In genomic region chr3:96601941-96602703, GRCm38 (mm10) we compare ENCODE assay signal across 9 mouse cellular contexts. TPM values are rescaled to one million over a fixed set of nuclear protein-coding genes. Genes with fewer than 3 reads are reported as not detected.
A peak's percentile ranks its signal among the peaks of the same experiment; 100 is the strongest.
DNase-seq lines count a peak whose midpoint lies in the region; ATAC-seq lines count a peak whose summit lies in the region.
"Had no signal": no experiment of that assay in that cellular context is flagged by ENCODE, and none has a peak within 500 bp of the region (broad histone marks: within the 10 kb centered on the region; RNA-seq: fewer than 3 reads in every experiment).

No protein-coding gene starts in this region.

- H3K9me3 ChIP-seq in forebrain, embryonic 16.5 days (ENCODE audit: control insufficient read depth, low read length): no peaks in the 10 kb centered on the region
- H3K9me3 ChIP-seq in intestine, embryonic 16.5 days (ENCODE audit: control insufficient read depth, low read length): no peaks in the 10 kb centered on the region

- DNase-seq in adrenal gland, adult 2 months: peak; percentile 74
- DNase-seq in adrenal gland, postnatal 4 days (ENCODE audit: low spot score in 2 of 2): no peak
- peak; percentile 73 for DNase-seq in adrenal gland, postnatal 14 days
- DNase-seq in lung, postnatal 36 days: peak; percentile 40
- DNase-seq in testis, postnatal 10 days (ENCODE audit: low spot score): peak; percentile 59

- H3K9ac ChIP-seq in forebrain, embryonic 16.5 days (replicated peaks; ENCODE audit: low read depth, low read length): peak overlapping the region; percentile 87
- H3K9ac ChIP-seq in intestine, embryonic 16.5 days (ENCODE audit: low read depth, low read length): peak overlapping the region; percentile 78

- peak overlapping the region; percentile 62 for H3K4me2 ChIP-seq in forebrain, embryonic 16.5 days (ENCODE audit: low read length)
- H3K4me2 ChIP-seq in intestine, embryonic 16.5 days (ENCODE audit: low read depth, low read length): peak overlapping the region; percentile 72

- ATAC-seq in forebrain, embryonic 16.5 days: no peak
- ATAC-seq in intestine, embryonic 16.5 days: no peak
- ATAC-seq in CD4-positive, CD25-positive, alpha-beta regulatory T cell, adult 4 months: no peak

- 6% methylated on average over 10 of the region's 10 CpGs for WGBS in forebrain, embryonic 16.5 days
- 29% methylated on average over 10 of the region's 10 CpGs for WGBS in intestine, embryonic 16.5 days

- H3K27ac ChIP-seq in forebrain, embryonic 16.5 days (ENCODE audit: low read length): peak overlapping the region; percentile 96
- H3K27ac ChIP-seq in intestine, embryonic 16.5 days (ENCODE audit: low read length): peak overlapping the region; percentile 95

- peaks cover 59% of the 10 kb centered on the region for H3K4me1 ChIP-seq in forebrain, embryonic 16.5 days (replicated peaks; ENCODE audit: control insufficient read depth, insufficient read depth, low read length)
- peaks cover 22% of the 10 kb centered on the region for H3K4me1 ChIP-seq in intestine, embryonic 16.5 days (ENCODE audit: control insufficient read depth, insufficient read depth, low read length)

- H3K4me3 ChIP-seq in forebrain, embryonic 16.5 days (replicated peaks; ENCODE audit: low read length): peak overlapping the region; percentile 81
- peak overlapping the region; percentile 66 for H3K4me3 ChIP-seq in intestine, embryonic 16.5 days (ENCODE audit: low read length)

- H3K36me3 ChIP-seq in forebrain, embryonic 16.5 days (ENCODE audit: control insufficient read depth, insufficient read depth): no peaks in the 10 kb centered on the region
- H3K36me3 ChIP-seq in intestine, embryonic 16.5 days (ENCODE audit: control insufficient read depth, insufficient read depth, low read length): no peaks in the 10 kb centered on the region

- H3K27me3 ChIP-seq in forebrain, embryonic 16.5 days (replicated peaks; ENCODE audit: control insufficient read depth, insufficient read depth, low read length): no peaks in the 10 kb centered on the region
- H3K27me3 ChIP-seq in intestine, embryonic 16.5 days (replicated peaks; ENCODE audit: control insufficient read depth, insufficient read depth, low read length): peaks cover 16% of the 10 kb centered on the region

RNA-seq across cellular contexts. Expression of gene Lix1l, which starts 1.2 kb away (rescaled TPM):
- total RNA-seq in adrenal gland, adult 2 months (2021): 10 to 100 TPM; 31.2 to 46.4 TPM
- 17.6 and 21.1 TPM in 2 replicates for polyA plus RNA-seq in adrenal gland, adult 2 months (2012; rRNA removed)
- 10 to 100 TPM; 66.3 to 69.1 TPM for total RNA-seq in adrenal gland, postnatal 4 days (2021)
- total RNA-seq in adrenal gland, postnatal 14 days (2021): 29.1 and 29.6 TPM in 2 replicates
- 6.3 and 7.5 TPM in 2 replicates for polyA plus RNA-seq in forebrain, embryonic 16.5 days (2015; fragmentation: Nextera tagmentation; extraction: Ambion mirVana)
- polyA plus RNA-seq in intestine, embryonic 16.5 days (2015; fragmentation: Nextera tagmentation; extraction: Ambion mirVana): 4.8 TPM in 2 replicates
- under 1 TPM; 0.41 to 0.77 TPM for polyA plus RNA-seq in CD4-positive, CD25-positive, alpha-beta regulatory T cell, adult 4 months (2017; shearing (Covaris generic))

RNA-seq across cellular contexts. Expression of gene Ankrd34a, which starts 5.7 kb away (rescaled TPM):
- total RNA-seq in adrenal gland, adult 2 months (2021): 1 to 10 TPM in 1 of 2 experiments, under 1 TPM in 1; 0.75 to 2.3 TPM
- 1.8 and 2.0 TPM in 2 replicates for polyA plus RNA-seq in adrenal gland, adult 2 months (2012; rRNA removed)
- total RNA-seq in adrenal gland, postnatal 4 days (2021): 1 to 10 TPM in 1 of 2 experiments, under 1 TPM in 1; 0.59 to 1.5 TPM
- total RNA-seq in adrenal gland, postnatal 14 days (2021): 0.49 and 0.70 TPM in 2 replicates
- polyA plus RNA-seq in forebrain, embryonic 16.5 days (2015; fragmentation: Nextera tagmentation; extraction: Ambion mirVana): 16.2 and 21.9 TPM in 2 replicates
- 2.0 and 2.1 TPM in 2 replicates for polyA plus RNA-seq in intestine, embryonic 16.5 days (2015; fragmentation: Nextera tagmentation; extraction: Ambion mirVana)
- not detected for polyA plus RNA-seq in CD4-positive, CD25-positive, alpha-beta regulatory T cell, adult 4 months (2017; shearing (Covaris generic))
- polyA plus RNA-seq: erythroblast, embryonic 14.5 days had no signal

RNA-seq across cellular contexts. Expression of gene Polr3gl, which starts 8.1 kb away (rescaled TPM):
- total RNA-seq in adrenal gland, adult 2 months (2021): 10 to 100 TPM; 32.5 to 38.5 TPM
- 19.9 and 21.4 TPM in 2 replicates for polyA plus RNA-seq in adrenal gland, adult 2 months (2012; rRNA removed)
- 10 to 100 TPM; 37.6 to 37.8 TPM for total RNA-seq in adrenal gland, postnatal 4 days (2021)
- 35.0 and 36.1 TPM in 2 replicates for total RNA-seq in adrenal gland, postnatal 14 days (2021)
- 38.7 and 43.1 TPM in 2 replicates for polyA plus RNA-seq in forebrain, embryonic 16.5 days (2015; fragmentation: Nextera tagmentation; extraction: Ambion mirVana)
- 23.1 and 24.4 TPM in 2 replicates for polyA plus RNA-seq in intestine, embryonic 16.5 days (2015; fragmentation: Nextera tagmentation; extraction: Ambion mirVana)
- polyA plus RNA-seq in CD4-positive, CD25-positive, alpha-beta regulatory T cell, adult 4 months (2017; shearing (Covaris generic)): 10 to 100 TPM; 40.6 to 51.4 TPM

RNA-seq across cellular contexts. Expression of gene Gm16253, which starts 25.3 kb away (rescaled TPM):
- not detected for total RNA-seq in adrenal gland, adult 2 months (2021)
- not detected in 2 replicates for polyA plus RNA-seq in adrenal gland, adult 2 months (2012; rRNA removed)
- not detected for total RNA-seq in adrenal gland, postnatal 4 days (2021)
- total RNA-seq in adrenal gland, postnatal 14 days (2021): not detected in 2 replicates
- 1.6 and 1.8 TPM in 2 replicates for polyA plus RNA-seq in forebrain, embryonic 16.5 days (2015; fragmentation: Nextera tagmentation; extraction: Ambion mirVana)
- polyA plus RNA-seq in intestine, embryonic 16.5 days (2015; fragmentation: Nextera tagmentation; extraction: Ambion mirVana): 0.45 and 0.97 TPM in 2 replicates
- 1 to 10 TPM; 1.5 to 2.0 TPM for polyA plus RNA-seq in CD4-positive, CD25-positive, alpha-beta regulatory T cell, adult 4 months (2017; shearing (Covaris generic))
- polyA plus RNA-seq: erythroblast, embryonic 14.5 days had no signal

RNA-seq across cellular contexts. Expression of gene Rbm8a, which starts 27.6 kb away (rescaled TPM):
- total RNA-seq in adrenal gland, adult 2 months (2021): 10 to 100 TPM; 69.2 to 85.3 TPM
- polyA plus RNA-seq in adrenal gland, adult 2 months (2012; rRNA removed): 1.3 and 2.3 TPM in 2 replicates
- total RNA-seq in adrenal gland, postnatal 4 days (2021): 10 to 100 TPM; 84.0 to 93.4 TPM
- 95.0 and 98.6 TPM in 2 replicates for total RNA-seq in adrenal gland, postnatal 14 days (2021)
- 123 and 132 TPM in 2 replicates for polyA plus RNA-seq in forebrain, embryonic 16.5 days (2015; fragmentation: Nextera tagmentation; extraction: Ambion mirVana)
- 100 and 103 TPM in 2 replicates for polyA plus RNA-seq in intestine, embryonic 16.5 days (2015; fragmentation: Nextera tagmentation; extraction: Ambion mirVana)
- polyA plus RNA-seq in CD4-positive, CD25-positive, alpha-beta regulatory T cell, adult 4 months (2017; shearing (Covaris generic)): 100 to 1,000 TPM; 102 to 135 TPM

Comparison
In these comparisons a context has a peak if more than half of its experiments do, and no peak if none do; other contexts are left out.
1. DNase-seq: peak in adrenal gland, adult 2 months (single experiment), adrenal gland, postnatal 14 days (single experiment), lung, postnatal 36 days (single experiment) and testis, postnatal 10 days (single experiment); none in adrenal gland, postnatal 4 days (0 of 2).